Mouse (Mus musculus): ENCODE results near the gene Sh3kbp1.
A peak's percentile ranks its signal among the peaks of the same experiment; 100 is the strongest.

Gene Sh3kbp1

GRCm38 (mm10) chrX:159932027-159932426, 305.0 kb downstream of the Sh3kbp1 start:
- no peak for DNase-seq

- DNase-seq = no peak
Measured at GRCm38 (mm10) chrX:159942569-159942968, 315.5 kb downstream of the Sh3kbp1 start.

- DNase-seq = no peak
Measured at GRCm38 (mm10) chrX:159943586-159943985, 316.5 kb downstream of the Sh3kbp1 start.

GRCm38 (mm10) chrX:159953546-159954429, 326.7 kb downstream of the Sh3kbp1 start:
- no peak for DNase-seq

- DNase-seq = no peak
Measured at GRCm38 (mm10) chrX:159954430-159954779, 327.3 kb downstream of the Sh3kbp1 start.

GRCm38 (mm10) chrX:159955433-159955832, 328.4 kb downstream of the Sh3kbp1 start:
- no peak for DNase-seq

GRCm38 (mm10) chrX:159961385-159961784, 334.3 kb downstream of the Sh3kbp1 start:
- DNase-seq = no peak

- DNase-seq = peak; percentile 29
Measured at GRCm38 (mm10) chrX:159963273-159963672, 336.2 kb downstream of the Sh3kbp1 start.

- DNase-seq = no peak
Measured at GRCm38 (mm10) chrX:159963925-159964324, 336.9 kb downstream of the Sh3kbp1 start.

GRCm38 (mm10) chrX:159969025-159969424, 342.0 kb downstream of the Sh3kbp1 start:
- no peak for DNase-seq

GRCm38 (mm10) chrX:159971091-159971779, 344.2 kb downstream of the Sh3kbp1 start:
- DNase-seq = no peak

- DNase-seq = no peak
Measured at GRCm38 (mm10) chrX:159973730-159974129, 346.7 kb downstream of the Sh3kbp1 start.

- DNase-seq = no peak
Measured at GRCm38 (mm10) chrX:159976243-159976642, 349.2 kb downstream of the Sh3kbp1 start.

- peak; percentile 31 for DNase-seq
Measured at GRCm38 (mm10) chrX:159988002-159988960, 361.2 kb downstream of the Sh3kbp1 start, which contains the start of gene Map3k15. Gene Map3k15 (plus strand): TSS chrX:159988433.

- no peak for DNase-seq
Measured at GRCm38 (mm10) chrX:159995808-159996207, 368.7 kb downstream of the Sh3kbp1 start.
